Mouse (Mus musculus): ENCODE data around the gene Gramd1b. TPM values are rescaled to one million over a fixed set of nuclear protein-coding genes. Genes with fewer than 3 reads are reported as not detected.

Gene Gramd1b
- polyA plus RNA-seq, 1 experiment from 2014 or later: 4.0 TPM

- H3K9ac ChIP-seq (ENCODE audit: low read length): no peak overlapping the region
- WGBS: 87% methylated on average over 2 of the region's 2 CpGs
- ATAC-seq (ENCODE audit: insufficient read depth, low FRiP score, low TSS enrichment): no peak
Observed at GRCm38 (mm10) chr9:40448646-40449243, 82.4 kb downstream of the Gramd1b start.

GRCm38 (mm10) chr9:40447265-40447664 lies 83.9 kb downstream of the Gramd1b start:
- Histone ChIP-seq H3K27me3 (ENCODE audit: control insufficient read depth, insufficient read depth, low read length) (no peaks in the 10 kb centered on the region), H3K36me3 (ENCODE audit: control insufficient read depth, insufficient read depth, low read length) (no peaks in the 10 kb centered on the region), H3K4me3 (ENCODE audit: low read depth, low read length) (no peak overlapping the region), H3K4me2 (ENCODE audit: low read depth) (no peak overlapping the region), H3K27ac (ENCODE audit: low read depth, low read length) (no peak overlapping the region), H3K4me1 (ENCODE audit: control insufficient read depth, insufficient read depth, low read length) (no peaks in the 10 kb centered on the region), H3K9me3 (ENCODE audit: control insufficient read depth, low read length) (no peaks in the 10 kb centered on the region), H3K9ac (ENCODE audit: low read length) (no peak overlapping the region)
- no peak for ATAC-seq (ENCODE audit: insufficient read depth, low FRiP score, low TSS enrichment)
- WGBS: 86% methylated on average over 4 of the region's 4 CpGs
- DNase-seq (ENCODE audit: low spot score): no peak

More at GRCm38 (mm10) chr9:40448646-40449243, 82.4 kb downstream of the Gramd1b start:
- H3K36me3 ChIP-seq (ENCODE audit: control insufficient read depth, insufficient read depth, low read length): no peaks in the 10 kb centered on the region
- DNase-seq (ENCODE audit: low spot score): no peak
- H3K4me3 ChIP-seq (ENCODE audit: low read depth, low read length): no peak overlapping the region
- no peak overlapping the region for H3K4me2 ChIP-seq (ENCODE audit: low read depth)
- H3K27ac ChIP-seq (ENCODE audit: low read depth, low read length): no peak overlapping the region
- H3K4me1 ChIP-seq (ENCODE audit: control insufficient read depth, insufficient read depth, low read length): no peaks in the 10 kb centered on the region
- no peaks in the 10 kb centered on the region for H3K9me3 ChIP-seq (ENCODE audit: control insufficient read depth, low read length)
- H3K27me3 ChIP-seq (ENCODE audit: control insufficient read depth, insufficient read depth, low read length): no peaks in the 10 kb centered on the region

DNA sequence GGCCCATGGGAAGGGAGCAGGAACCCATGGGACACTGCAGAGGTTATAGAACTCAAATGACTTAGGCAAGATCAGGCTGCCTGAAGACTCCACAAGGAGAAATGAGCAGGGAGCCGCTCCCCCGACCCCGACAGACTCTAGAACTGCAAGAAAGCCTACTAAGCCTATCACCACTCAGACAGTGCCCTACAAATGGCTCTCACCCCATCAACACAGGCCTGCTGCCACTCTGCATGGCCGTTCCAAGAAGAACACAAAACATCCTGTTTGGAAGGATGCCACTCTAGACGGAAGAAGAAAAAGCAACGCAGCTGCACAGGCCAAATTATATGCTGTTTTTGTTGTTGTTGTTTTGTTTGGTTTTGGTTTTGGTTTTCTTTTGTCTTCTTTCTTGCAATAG lies 86.2 kb downstream of the Gramd1b start:
- WGBS: 97% methylated on average over 6 of the region's 6 CpGs
- Histone ChIP-seq H3K9ac (ENCODE audit: low read length) (no peak overlapping the region), H3K4me1 (ENCODE audit: control insufficient read depth, insufficient read depth, low read length) (no peaks in the 10 kb centered on the region), H3K9me3 (ENCODE audit: control insufficient read depth, low read length) (no peaks in the 10 kb centered on the region), H3K4me2 (ENCODE audit: low read depth) (no peak overlapping the region), H3K27me3 (ENCODE audit: control insufficient read depth, insufficient read depth, low read length) (no peaks in the 10 kb centered on the region), H3K27ac (ENCODE audit: low read depth, low read length) (no peak overlapping the region), H3K36me3 (ENCODE audit: control insufficient read depth, insufficient read depth, low read length) (no peaks in the 10 kb centered on the region), H3K4me3 (ENCODE audit: low read depth, low read length) (no peak overlapping the region)
- DNase-seq (ENCODE audit: low spot score) (no peak), ATAC-seq (ENCODE audit: insufficient read depth, low FRiP score, low TSS enrichment) (no peak)

DNA sequence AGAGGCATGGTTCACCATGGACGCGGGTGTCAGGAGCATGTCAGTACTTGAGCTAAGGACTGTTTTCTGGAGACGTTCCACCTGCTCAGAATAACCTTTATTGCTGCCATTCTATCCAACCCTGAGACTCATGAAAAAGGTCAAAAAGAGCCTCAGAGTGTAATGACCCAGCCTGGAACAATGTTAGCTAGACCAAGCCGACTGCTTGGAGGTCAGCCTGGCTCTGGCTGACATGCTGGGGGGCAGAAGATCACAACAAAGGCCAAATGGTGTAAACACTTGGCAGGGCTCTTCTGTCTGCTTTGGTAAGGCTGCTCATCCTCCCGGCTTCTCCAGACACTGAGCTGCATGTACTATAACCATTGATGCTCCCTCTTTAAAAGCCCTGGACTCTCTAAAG lies 88.4 kb downstream of the Gramd1b start:
- Histone ChIP-seq H3K36me3 (ENCODE audit: control insufficient read depth, insufficient read depth, low read length) (no peaks in the 10 kb centered on the region), H3K27me3 (ENCODE audit: control insufficient read depth, insufficient read depth, low read length) (no peaks in the 10 kb centered on the region), H3K9ac (ENCODE audit: low read length) (no peak overlapping the region), H3K4me3 (ENCODE audit: low read depth, low read length) (no peak overlapping the region), H3K4me2 (ENCODE audit: low read depth) (no peak overlapping the region), H3K27ac (ENCODE audit: low read depth, low read length) (no peak overlapping the region), H3K9me3 (ENCODE audit: control insufficient read depth, low read length) (no peaks in the 10 kb centered on the region), H3K4me1 (ENCODE audit: control insufficient read depth, insufficient read depth, low read length) (peaks cover 5% of the 10 kb centered on the region)
- ATAC-seq (ENCODE audit: insufficient read depth, low FRiP score, low TSS enrichment) (no peak), DNase-seq (ENCODE audit: low spot score) (no peak)
- WGBS: 41% methylated on average over 5 of the region's 5 CpGs

- Histone ChIP-seq H3K9me3 (ENCODE audit: control insufficient read depth, low read length) (no peaks in the 10 kb centered on the region), H3K4me2 (ENCODE audit: low read depth) (no peak overlapping the region), H3K27ac (ENCODE audit: low read depth, low read length) (no peak overlapping the region), H3K27me3 (ENCODE audit: control insufficient read depth, insufficient read depth, low read length) (no peaks in the 10 kb centered on the region), H3K4me3 (ENCODE audit: low read depth, low read length) (no peak overlapping the region), H3K4me1 (ENCODE audit: control insufficient read depth, insufficient read depth, low read length) (peaks cover 5% of the 10 kb centered on the region), H3K9ac (ENCODE audit: low read length) (no peak overlapping the region), H3K36me3 (ENCODE audit: control insufficient read depth, insufficient read depth, low read length) (no peaks in the 10 kb centered on the region)
- DNase-seq (ENCODE audit: low spot score): no peak
- 85% methylated on average over 8 of the region's 8 CpGs for WGBS
- ATAC-seq (ENCODE audit: insufficient read depth, low FRiP score, low TSS enrichment): no peak
Observed at GRCm38 (mm10) chr9:40439973-40440687, 91.1 kb downstream of the Gramd1b start.

DNA sequence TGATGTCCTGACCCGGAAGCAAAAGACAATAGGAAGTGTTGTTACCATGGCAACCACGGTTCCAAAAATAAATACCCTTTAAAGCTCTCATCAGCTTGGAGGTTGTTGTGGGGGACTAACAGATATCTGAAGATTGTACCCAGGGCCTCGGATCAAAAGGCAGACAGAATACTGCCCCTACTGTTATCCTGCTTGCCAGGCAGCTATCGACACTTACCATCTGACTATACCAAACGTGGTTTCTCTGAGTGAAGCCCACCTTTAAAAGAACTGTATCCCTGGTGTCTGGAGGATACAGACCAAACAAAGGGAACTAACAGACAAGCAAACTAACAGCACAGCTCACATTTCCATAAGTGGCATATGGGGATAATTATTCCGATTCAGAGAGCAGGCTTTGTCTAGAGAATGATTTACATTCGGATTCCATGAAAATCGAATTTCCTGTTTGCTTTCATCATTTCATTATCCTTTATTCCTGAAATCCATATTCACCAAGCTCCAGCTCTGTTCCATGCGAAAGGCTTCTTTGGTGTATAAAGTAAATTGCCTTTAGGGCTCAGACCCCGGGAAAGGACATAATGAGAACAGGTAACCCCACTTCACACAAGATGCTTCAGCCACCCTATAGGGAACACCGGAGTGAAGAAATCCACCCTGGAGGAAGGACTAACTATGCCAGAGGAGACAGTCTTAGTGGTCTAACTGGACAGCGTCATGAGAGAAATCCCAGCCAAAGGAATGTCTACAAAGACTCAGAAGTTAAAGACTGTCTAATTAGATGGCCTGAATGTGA lies 92.3 kb downstream of the Gramd1b start:
- H3K4me1 ChIP-seq (ENCODE audit: control insufficient read depth, insufficient read depth, low read length): peaks cover 5% of the 10 kb centered on the region
- 58% methylated on average over 12 of the region's 12 CpGs for WGBS
- ATAC-seq (ENCODE audit: insufficient read depth, low FRiP score, low TSS enrichment) (no peak), DNase-seq (ENCODE audit: low spot score) (no peak)
- no peaks in the 10 kb centered on the region for H3K9me3 ChIP-seq (ENCODE audit: control insufficient read depth, low read length)
- no peak overlapping the region for H3K4me3 ChIP-seq (ENCODE audit: low read depth, low read length)
- H3K27ac ChIP-seq (ENCODE audit: low read depth, low read length): no peak overlapping the region
- H3K27me3 ChIP-seq (ENCODE audit: control insufficient read depth, insufficient read depth, low read length): no peaks in the 10 kb centered on the region
- H3K36me3 ChIP-seq (ENCODE audit: control insufficient read depth, insufficient read depth, low read length): no peaks in the 10 kb centered on the region
- no peak overlapping the region for H3K9ac ChIP-seq (ENCODE audit: low read length)
- no peak overlapping the region for H3K4me2 ChIP-seq (ENCODE audit: low read depth)

GRCm38 (mm10) chr9:40437891-40438290 lies 93.3 kb downstream of the Gramd1b start:
- 88% methylated on average over 7 of the region's 7 CpGs for WGBS
- no peak for DNase-seq (ENCODE audit: low spot score)

DNA sequence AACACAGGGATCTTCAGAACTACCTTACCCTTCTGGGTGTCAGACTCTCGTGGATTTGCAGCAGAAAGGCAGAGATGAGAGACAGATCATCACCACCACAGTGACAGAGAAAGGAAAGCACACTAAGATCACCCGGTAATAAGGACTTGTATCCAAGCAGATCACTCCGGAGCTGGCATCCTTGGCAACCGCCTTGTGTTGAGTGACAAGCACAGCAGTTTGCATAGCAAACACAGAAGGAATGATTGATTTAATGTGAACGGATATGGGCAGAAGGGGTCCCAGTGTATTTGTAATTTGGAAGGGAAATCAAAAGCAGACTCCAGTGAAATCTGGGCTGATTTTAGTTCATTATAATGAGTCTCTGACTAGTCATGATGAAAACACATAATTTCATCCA lies 97.9 kb downstream of the Gramd1b start:
- Histone ChIP-seq H3K4me3 (ENCODE audit: low read depth, low read length) (no peak overlapping the region), H3K27me3 (ENCODE audit: control insufficient read depth, insufficient read depth, low read length) (no peaks in the 10 kb centered on the region), H3K4me1 (ENCODE audit: control insufficient read depth, insufficient read depth, low read length) (no peaks in the 10 kb centered on the region), H3K27ac (ENCODE audit: low read depth, low read length) (no peak overlapping the region), H3K36me3 (ENCODE audit: control insufficient read depth, insufficient read depth, low read length) (no peaks in the 10 kb centered on the region), H3K4me2 (ENCODE audit: low read depth) (no peak overlapping the region), H3K9ac (ENCODE audit: low read length) (no peak overlapping the region), H3K9me3 (ENCODE audit: control insufficient read depth, low read length) (no peaks in the 10 kb centered on the region)
- DNase-seq (ENCODE audit: low spot score) (no peak), ATAC-seq (ENCODE audit: insufficient read depth, low FRiP score, low TSS enrichment) (no peak)
- WGBS: 89% methylated on average over 5 of the region's 5 CpGs

More at GRCm38 (mm10) chr9:40437891-40438290, 93.3 kb downstream of the Gramd1b start:
- H3K36me3 ChIP-seq (ENCODE audit: control insufficient read depth, insufficient read depth, low read length): no peaks in the 10 kb centered on the region
- no peak overlapping the region for H3K4me3 ChIP-seq (ENCODE audit: low read depth, low read length)
- no peaks in the 10 kb centered on the region for H3K9me3 ChIP-seq (ENCODE audit: control insufficient read depth, low read length)
- no peak overlapping the region for H3K27ac ChIP-seq (ENCODE audit: low read depth, low read length)
- peaks cover 5% of the 10 kb centered on the region for H3K4me1 ChIP-seq (ENCODE audit: control insufficient read depth, insufficient read depth, low read length)
- no peak for ATAC-seq (ENCODE audit: insufficient read depth, low FRiP score, low TSS enrichment)
- no peak overlapping the region for H3K4me2 ChIP-seq (ENCODE audit: low read depth)
- no peaks in the 10 kb centered on the region for H3K27me3 ChIP-seq (ENCODE audit: control insufficient read depth, insufficient read depth, low read length)
- H3K9ac ChIP-seq (ENCODE audit: low read length): no peak overlapping the region
